Mouse (Mus musculus) midbrain, embryonic 15.5 days (tissue): Measurements from ENCODE around the gene Cklf. TPM values are rescaled to one million over a fixed set of nuclear protein-coding genes. Genes with fewer than 3 reads are reported as not detected.
"Not testable (repeated sequence)": the region's sequence is repeated elsewhere in the genome, so short reads cannot be mapped to it uniquely, and the experiment has no call there.

ENCODE experiments used
- ATAC-seq: fragments of 200-750 bp; cut with Nextera tagmentation; replicated peaks from 2 replicates; pipeline ENCODE4 v1.8.0; 2017; ENCODE audit warnings: moderate TSS enrichment
- H3K27ac ChIP-seq: fragments of 300-500 bp; sonication (generic); 2 replicates; pipeline ENCODE4 v1.5.1; 2015; ENCODE audit warnings: mild to moderate bottlenecking, inconsistent platforms
- H3K27me3 ChIP-seq: fragments of 300-500 bp; sonication (generic); replicated peaks from 2 replicates; pipeline ENCODE4 v1.6.1; 2015; ENCODE audit warnings: inconsistent platforms
- H3K36me3 ChIP-seq: fragments of 300-500 bp; sonication (generic); replicated peaks from 2 replicates; pipeline ENCODE4 v1.6.1; 2015; ENCODE audit warnings: inconsistent platforms
- H3K4me1 ChIP-seq: fragments of 300-500 bp; sonication (generic); 2 replicates; pipeline ENCODE4 v1.6.1; 2015; ENCODE audit warnings: inconsistent platforms
- H3K4me2 ChIP-seq: fragments of 300-500 bp; sonication (generic); 2 replicates; pipeline ENCODE4 v1.6.1; 2015; ENCODE audit warnings: inconsistent platforms, mild to moderate bottlenecking, moderate library complexity
- H3K4me3 ChIP-seq: fragments of 300-500 bp; sonication (generic); 2 replicates; pipeline ENCODE4 v1.5.1; 2015; ENCODE audit warnings: mild to moderate bottlenecking, inconsistent platforms
- H3K9ac ChIP-seq: fragments of 300-500 bp; sonication (generic); 2 replicates; pipeline ENCODE4 v1.6.1; 2015; ENCODE audit warnings: mild to moderate bottlenecking, inconsistent platforms
- H3K9me3 ChIP-seq: fragments of 300-500 bp; sonication (generic); 2 replicates; pipeline ENCODE4 v1.6.1; 2016; ENCODE audit warnings: inconsistent platforms
- WGBS: fragments of 180-500 bp; shearing (Covaris S2); methylation state at CpG from one replicate; pipeline ENCODE4 v1.1.7; 2015; ENCODE audit warnings: mixed read lengths; 5-methylcytosine and 5-hydroxymethylcytosine counted together
- polyA plus RNA-seq: library from polyadenylated mRNA; unstranded; fragments of >200 nt; fragmentation: Nextera tagmentation; extraction: Ambion mirVana; gene quantifications from 2 replicates; pipeline ENCODE4 v1.2.1, GENCODE M21; 2015

Cklf gene
- polyA plus RNA-seq, 1 experiment from 2014 or later = 32.3 TPM

- not testable (repeated sequence) for H3K27ac ChIP-seq, H3K9me3 ChIP-seq, H3K4me3 ChIP-seq, H3K4me2 ChIP-seq, ATAC-seq, H3K27me3 ChIP-seq, H3K9ac ChIP-seq, H3K36me3 ChIP-seq, H3K4me1 ChIP-seq
- WGBS = 92% methylated on average over 12 of the region's 12 CpGs
These were observed 42.4 kb downstream of the Cklf start, which contains the start of gene Cmtm2a for GRCm38 (mm10) chr8:104293081-104293480. Cmtm2a (minus strand) TSS chr8:104293181.

DNA sequence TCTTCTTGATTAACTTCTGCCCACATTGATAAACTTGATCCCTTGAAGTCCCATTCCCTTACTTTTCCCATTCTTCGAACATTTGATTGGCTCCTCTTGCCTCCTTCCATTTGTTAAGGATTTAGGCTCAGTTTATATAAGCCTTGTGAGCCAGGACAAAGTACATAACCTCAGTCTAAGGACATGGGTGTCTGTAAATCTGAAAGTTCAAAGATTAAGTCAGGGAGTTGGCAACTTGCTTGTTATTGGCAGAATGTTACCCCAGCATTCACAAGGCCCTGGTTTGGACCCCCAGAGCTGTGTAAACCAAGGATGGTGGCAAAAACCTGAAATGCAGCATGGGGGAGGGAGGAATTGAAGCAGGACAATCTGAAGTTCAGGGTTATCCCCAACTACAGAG lies 43.7 kb downstream of the Cklf start:
- WGBS = 86% methylated on average over 1 of the region's 1 CpGs
- H3K9me3 ChIP-seq = no peaks in the 10 kb centered on the region
- ATAC-seq = no peak

GRCm38 (mm10) chr8:104301577-104301976 lies 50.9 kb downstream of the Cklf start:
- not testable (repeated sequence) for H3K27me3 ChIP-seq, H3K4me2 ChIP-seq, H3K36me3 ChIP-seq, H3K9me3 ChIP-seq, H3K4me3 ChIP-seq, H3K27ac ChIP-seq, H3K9ac ChIP-seq, H3K4me1 ChIP-seq
- ATAC-seq = 0 out of 2 replicates have a peak, but pooled peaks have one; percentile 72
- 2% methylated on average over 3 of the region's 3 CpGs for WGBS

More for the DNA sequence above, 43.7 kb downstream of the Cklf start:
- H3K4me1 ChIP-seq = no peaks in the 10 kb centered on the region
- no peak overlapping the region for H3K27ac ChIP-seq
- H3K4me3 ChIP-seq = no peak overlapping the region
- no peak overlapping the region for H3K9ac ChIP-seq
- no peaks in the 10 kb centered on the region for H3K27me3 ChIP-seq
- H3K4me2 ChIP-seq = no peak overlapping the region
- H3K36me3 ChIP-seq = no peaks in the 10 kb centered on the region

- not testable (repeated sequence) for H3K27me3 ChIP-seq, H3K4me3 ChIP-seq, H3K4me2 ChIP-seq, H3K9me3 ChIP-seq, H3K9ac ChIP-seq, H3K27ac ChIP-seq, H3K4me1 ChIP-seq, H3K36me3 ChIP-seq, ATAC-seq
- WGBS = 94% methylated on average over 4 of the region's 4 CpGs
These were observed 51.9 kb downstream of the Cklf start for GRCm38 (mm10) chr8:104302536-104302935.

GRCm38 (mm10) chr8:104304962-104305361 lies 54.3 kb downstream of the Cklf start:
- no peaks in the 10 kb centered on the region for H3K36me3 ChIP-seq
- H3K4me3 ChIP-seq = no peak overlapping the region
- H3K9ac ChIP-seq = no peak overlapping the region
- no peaks in the 10 kb centered on the region for H3K27me3 ChIP-seq
- ATAC-seq = no peak
- H3K9me3 ChIP-seq = no peaks in the 10 kb centered on the region
- H3K4me1 ChIP-seq = peaks cover 9% of the 10 kb centered on the region; the same call in 1 of the 2 replicates
- 89% methylated on average over 11 of the region's 11 CpGs for WGBS
- no peak overlapping the region for H3K4me2 ChIP-seq
- no peak overlapping the region for H3K27ac ChIP-seq

- H3K9me3 ChIP-seq, H3K36me3 ChIP-seq, H3K4me2 ChIP-seq, H3K27me3 ChIP-seq, ATAC-seq, H3K4me3 ChIP-seq, H3K27ac ChIP-seq, H3K9ac ChIP-seq, H3K4me1 ChIP-seq: not testable (repeated sequence)
- 66% methylated on average over 6 of the region's 6 CpGs for WGBS
These were observed 57.7 kb downstream of the Cklf start for GRCm38 (mm10) chr8:104308341-104308740.

DNA sequence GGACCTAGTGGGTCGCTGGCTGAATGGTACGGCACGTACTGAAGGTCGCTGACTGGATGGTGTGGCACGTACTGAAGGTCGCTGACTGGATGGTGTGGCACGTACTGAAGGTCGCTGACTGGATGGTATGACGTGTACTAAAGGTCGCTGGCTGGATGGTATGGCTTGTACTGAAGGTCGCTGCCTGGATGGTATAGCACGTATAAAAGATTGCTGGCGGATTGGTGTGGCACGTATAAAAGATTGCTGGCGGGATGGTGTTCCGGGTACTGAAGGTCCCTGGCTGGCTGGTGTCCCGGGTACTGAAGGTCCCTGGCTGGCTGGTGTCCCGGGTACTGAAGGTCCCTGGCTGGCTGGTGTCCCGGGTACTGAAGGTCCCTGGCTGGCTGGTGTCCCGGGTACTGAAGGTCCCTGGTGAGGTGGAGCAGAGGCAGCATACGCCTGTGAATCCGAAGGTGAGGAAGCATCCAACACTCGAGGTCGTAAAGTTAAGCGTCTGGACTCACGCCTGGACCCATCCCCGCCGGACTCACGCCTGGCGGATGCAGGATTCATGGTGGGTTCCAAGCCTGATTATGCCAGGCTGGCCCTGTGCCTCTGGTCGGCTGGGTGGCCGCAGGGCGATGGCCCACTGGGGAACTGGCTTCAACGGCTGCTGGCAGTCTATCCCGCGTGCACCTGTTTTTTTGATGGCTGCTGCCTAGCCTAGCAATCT lies 58.9 kb downstream of the Cklf start, which contains the start of the genes Gm45711 and Cmtm1:
Gene Gm45711 (minus strand): TSS at position 641 of the 715 bp plus-strand sequence.
Gene Cmtm1 (minus strand): TSS at position 705 of the 715 bp plus-strand sequence.
- not testable (repeated sequence) for H3K4me3 ChIP-seq, H3K27ac ChIP-seq, H3K4me1 ChIP-seq, H3K9me3 ChIP-seq, ATAC-seq, H3K27me3 ChIP-seq, H3K9ac ChIP-seq, H3K4me2 ChIP-seq, H3K36me3 ChIP-seq
- WGBS = 93% methylated on average over 36 of the region's 36 CpGs

DNA sequence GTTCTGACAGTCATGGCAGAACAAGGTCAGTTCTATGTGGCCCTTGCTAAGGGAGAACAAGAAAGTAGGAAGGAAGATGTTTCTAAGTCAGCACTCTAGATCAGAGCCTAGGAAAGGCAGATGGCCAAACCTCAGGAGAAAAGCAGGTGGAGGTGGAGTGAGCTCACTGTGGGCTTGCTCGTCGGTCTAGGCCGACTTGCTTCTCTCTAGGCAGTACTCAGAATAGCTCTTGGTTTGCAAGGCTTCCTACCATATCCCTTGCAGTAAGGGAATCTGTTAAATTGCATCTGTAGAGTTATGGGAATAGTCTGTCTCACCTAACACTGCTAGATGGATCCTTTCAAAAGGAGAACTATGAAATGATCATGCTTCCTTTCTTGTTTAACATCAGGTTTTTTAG lies 61.4 kb downstream of the Cklf start:
- WGBS = 95% methylated on average over 3 of the region's 3 CpGs
- H3K9ac ChIP-seq, H3K36me3 ChIP-seq, H3K4me3 ChIP-seq, H3K9me3 ChIP-seq, H3K4me1 ChIP-seq, H3K27ac ChIP-seq, H3K4me2 ChIP-seq, H3K27me3 ChIP-seq, ATAC-seq: not testable (repeated sequence)

DNA sequence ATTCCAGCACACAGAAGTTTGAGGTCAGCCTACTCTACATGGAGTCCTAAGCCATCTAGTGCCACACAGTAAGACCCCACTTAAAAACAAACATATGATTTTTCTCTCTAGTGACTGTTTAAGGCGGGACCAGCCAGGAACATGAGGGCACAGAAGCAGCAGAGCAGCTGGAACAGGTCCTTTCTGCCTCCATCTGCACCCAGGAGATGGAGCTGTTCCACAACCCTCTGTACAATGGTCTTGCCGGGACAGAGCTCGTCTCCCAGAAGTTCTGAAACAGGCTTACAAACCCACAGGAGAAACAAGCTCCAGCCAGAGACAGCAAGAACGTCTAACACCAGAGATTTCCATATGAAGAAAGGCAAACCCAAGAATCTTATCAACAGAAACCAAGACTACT lies 62.6 kb downstream of the Cklf start:
- WGBS = 75% methylated on average over 4 of the region's 4 CpGs
- Histone ChIP-seq H3K9ac (no peak overlapping the region), H3K4me3 (no peak overlapping the region), H3K27me3 (no peaks in the 10 kb centered on the region), H3K4me2 (no peak overlapping the region), H3K4me1 (no peaks in the 10 kb centered on the region), H3K9me3 (no peaks in the 10 kb centered on the region), H3K36me3 (no peaks in the 10 kb centered on the region), H3K27ac (no peak overlapping the region)
- no peak for ATAC-seq

Other genes with a start within 250 kb of the Cklf start
- 15.3 and 16.1 TPM in 2 replicates for gene Cdh5, start 149.2 kb upstream of the Cklf start, polyA plus RNA-seq
- gene Bean1, start 80.4 kb upstream of the Cklf start, polyA plus RNA-seq = 6.4 and 6.6 TPM in 2 replicates
- 53.9 and 54.0 TPM in 2 replicates for gene Tk2, start 2.3 kb upstream of the Cklf start, polyA plus RNA-seq
- gene Cmtm2a, start 42.3 kb downstream of the Cklf start, polyA plus RNA-seq = not detected in 2 replicates
- not detected in 2 replicates for gene Gm45711, start 59.2 kb downstream of the Cklf start, polyA plus RNA-seq
- not detected in 2 replicates for gene Cmtm1, start 59.3 kb downstream of the Cklf start, polyA plus RNA-seq
- not detected in 2 replicates for gene Gm11020, start 70.7 kb downstream of the Cklf start, polyA plus RNA-seq
- gene Cmtm2b, start 71.4 kb downstream of the Cklf start, polyA plus RNA-seq = not detected in 2 replicates
- 33.2 and 37.2 TPM in 2 replicates for gene Cmtm3, start 88.5 kb downstream of the Cklf start, polyA plus RNA-seq
- 2.4 and 2.6 TPM in 2 replicates for gene Cmtm4, start 144.9 kb downstream of the Cklf start, polyA plus RNA-seq
- gene Dync1li2, start 192.2 kb downstream of the Cklf start, polyA plus RNA-seq = 112 and 123 TPM in 2 replicates